Mouse (Mus musculus) right cerebral cortex, postnatal 4 days (tissue): ENCODE measurements around the gene Med22.

Source experiments
- DNase-seq: peaks from one replicate; pipeline ENCODE4 v3.0.0-alpha.2; 2022

The Med22 gene

GRCm38 (mm10) chr2:26862856-26863255, 47.6 kb downstream of the Med22 start:
- no peak for DNase-seq
